Mouse (Mus musculus): ENCODE measurements around the gene Rogdi.
A peak's percentile ranks its signal among the peaks of the same experiment; 100 is the strongest.

Rogdi gene

DNA sequence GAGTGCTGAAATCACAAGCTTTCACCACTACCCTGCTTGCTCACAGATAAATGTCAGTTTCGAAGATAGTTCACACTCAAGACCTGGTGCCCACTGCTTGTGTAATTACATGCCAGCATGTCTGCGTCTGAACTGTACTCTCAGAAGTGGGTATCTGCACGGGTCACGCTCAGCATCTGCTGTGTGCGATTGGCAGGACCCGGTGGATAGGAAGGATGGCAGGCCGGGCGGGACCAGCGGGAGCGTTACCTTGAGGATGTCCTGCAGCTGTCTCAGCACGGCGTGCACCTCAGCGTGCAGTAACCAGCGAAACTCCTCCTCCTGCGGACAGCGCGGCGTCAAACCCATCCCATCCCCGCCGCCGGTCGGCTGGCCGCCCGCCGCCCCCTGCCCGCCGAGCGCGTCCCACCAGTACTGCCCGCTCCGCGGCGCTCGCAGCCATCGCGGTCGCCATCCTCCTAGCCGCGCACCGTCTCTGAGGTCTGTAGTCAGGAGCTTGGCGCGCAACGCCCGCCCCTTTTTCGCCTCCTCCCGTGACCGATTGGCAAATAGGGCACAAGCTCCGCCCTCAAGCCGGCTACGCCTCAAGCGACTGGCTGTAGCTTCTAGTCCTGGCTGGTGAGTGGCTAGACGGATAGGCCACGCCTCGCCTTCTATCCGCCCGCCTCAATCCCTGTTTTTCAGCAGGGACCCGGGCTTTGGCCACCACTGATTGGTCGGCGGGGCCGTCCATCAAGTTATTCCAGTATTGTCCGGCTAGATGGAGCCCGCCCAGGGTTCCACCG, at the start of gene Rogdi:
Gene Rogdi, minus strand, starts transcription at position 500 of the 785 bp plus-strand sequence.
- peak; percentile 100 for DNase-seq

DNA sequence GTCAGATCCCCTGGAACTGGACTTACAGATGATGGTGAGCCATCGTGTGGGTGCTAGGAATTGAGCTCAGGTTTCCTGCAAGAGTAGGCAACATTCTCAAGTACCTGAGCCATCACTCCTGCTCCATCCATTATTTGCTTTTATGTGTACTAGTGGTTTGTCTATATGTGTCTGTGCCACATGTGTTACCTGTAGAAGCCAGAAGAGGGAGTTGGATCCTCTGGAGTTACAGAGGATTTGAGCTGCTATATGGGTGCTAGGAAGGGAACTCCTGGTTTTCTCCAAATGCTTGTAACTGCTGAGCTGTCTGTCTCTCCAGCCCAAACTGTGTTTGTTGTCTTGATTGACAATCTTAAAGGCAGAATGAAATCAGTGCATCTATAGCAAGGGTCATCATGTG, 44.8 kb upstream of the Rogdi start:
- peak; percentile 22 for DNase-seq

GRCm38 (mm10) chr16:5050251-5051110, 37.1 kb upstream of the Rogdi start:
- peak; percentile 90 for DNase-seq

DNA sequence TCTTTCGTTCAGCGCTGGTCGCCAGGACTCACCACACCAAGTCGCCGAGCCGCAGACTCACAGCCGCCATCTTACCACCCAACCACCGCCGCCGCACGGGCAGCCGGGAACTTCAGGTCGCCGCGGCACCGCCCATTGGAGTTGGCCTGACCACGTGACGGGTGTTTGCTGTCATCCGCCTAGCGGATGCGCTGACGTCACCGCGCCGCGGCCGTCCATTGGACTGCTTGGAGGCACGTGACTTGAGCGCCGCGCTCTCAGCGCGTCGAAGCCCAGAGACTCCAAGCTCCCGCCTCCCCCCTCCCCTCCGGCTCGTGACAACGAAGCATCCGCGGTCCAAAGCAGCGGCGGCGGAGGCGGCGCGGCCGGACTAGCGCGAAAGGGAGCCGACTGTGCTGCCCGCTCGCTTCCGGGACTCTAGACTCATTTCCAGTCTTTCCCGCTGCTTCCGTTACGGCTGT, 36.5 kb upstream of the Rogdi start, which contains the start of the genes Glyr1 and Ubn1:
Gene Glyr1, minus strand, starts transcription at position 90 of the 461 bp plus-strand sequence.
Gene Ubn1, plus strand, starts transcription at position 284 of the 461 bp plus-strand sequence.
- peak; percentile 100 for DNase-seq

GRCm38 (mm10) chr16:5049182-5049773, 35.9 kb upstream of the Rogdi start:
- no peak for DNase-seq

DNA sequence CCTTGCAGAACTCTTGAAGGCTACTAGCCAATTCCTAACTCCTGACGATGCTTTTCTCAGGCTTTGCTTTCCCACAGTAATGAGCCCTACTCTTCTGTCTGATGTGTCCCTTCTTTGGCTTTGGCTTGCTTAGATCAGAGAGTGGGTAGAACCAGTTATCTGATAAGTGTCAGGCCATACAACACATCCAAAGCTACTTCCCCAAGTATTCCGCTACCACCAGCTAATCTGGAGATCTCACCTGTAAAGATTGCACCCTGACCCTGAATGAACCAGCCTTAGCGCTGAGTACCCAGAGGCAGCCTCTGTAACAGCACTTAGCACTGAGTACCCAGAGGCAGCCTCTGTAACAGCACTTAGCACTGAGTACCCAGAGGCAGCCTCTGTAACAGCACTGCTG, 32.0 kb upstream of the Rogdi start:
- DNase-seq = no peak

GRCm38 (mm10) chr16:5036649-5037234, 23.4 kb upstream of the Rogdi start:
- peak; percentile 38 for DNase-seq

DNA sequence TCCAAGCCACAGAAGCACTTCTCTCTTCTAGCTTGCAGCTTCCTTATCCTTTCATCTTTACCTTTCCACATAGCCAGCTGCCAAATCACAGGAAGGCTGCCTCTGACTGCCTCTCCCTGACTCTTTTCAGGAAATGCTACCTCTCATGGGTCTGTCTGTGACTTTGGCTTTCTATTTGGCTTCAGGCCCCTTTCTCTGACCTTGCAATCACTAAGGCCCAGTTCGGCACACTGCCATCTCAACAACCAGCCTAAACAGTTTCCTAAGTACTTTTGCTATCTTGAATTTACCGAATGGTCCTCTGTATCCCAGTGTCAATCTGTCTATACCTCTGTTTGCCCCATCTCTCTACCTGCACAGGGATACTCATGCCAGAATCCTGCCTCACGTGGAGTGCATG, 22.2 kb upstream of the Rogdi start:
- no peak for DNase-seq

DNA sequence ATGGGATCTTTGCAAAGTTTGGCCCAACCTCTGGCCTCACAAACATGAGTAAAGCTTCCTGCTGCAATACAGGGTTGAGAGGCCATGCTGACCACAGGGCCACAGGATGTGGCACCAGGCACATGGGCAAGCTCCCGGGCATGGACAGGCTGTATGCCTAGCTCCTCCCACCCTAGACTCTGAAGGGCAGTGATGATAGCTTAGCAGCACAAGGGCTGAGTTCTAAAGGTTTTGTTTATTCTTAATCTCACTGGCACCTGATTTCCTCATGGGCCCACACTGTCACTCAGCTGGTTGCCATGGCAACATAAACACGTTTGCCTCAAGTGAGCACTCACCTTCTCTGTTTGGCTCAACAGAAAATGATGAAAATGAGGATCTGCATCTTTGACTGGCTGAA, 16.5 kb upstream of the Rogdi start:
- no peak for DNase-seq

DNA sequence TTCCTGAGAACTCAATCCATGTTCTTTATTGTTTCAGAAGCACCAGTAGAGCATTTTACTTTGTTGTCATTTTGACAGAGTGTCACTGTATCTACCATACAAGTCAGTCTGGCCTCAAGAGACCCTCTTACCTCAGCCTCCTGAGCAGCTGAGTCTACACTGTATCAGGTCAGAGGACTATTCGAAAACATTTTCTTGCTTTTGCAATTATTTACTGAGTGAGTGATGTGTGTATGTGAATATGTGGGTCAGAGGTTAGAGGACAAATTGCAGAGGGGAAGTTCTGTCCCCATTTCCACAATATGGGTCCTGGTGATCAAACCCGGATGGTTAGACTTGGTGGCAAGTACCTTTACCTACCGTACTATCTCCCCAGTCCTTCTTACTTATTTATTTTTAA, 10.7 kb upstream of the Rogdi start:
- DNase-seq = no peak

DNA sequence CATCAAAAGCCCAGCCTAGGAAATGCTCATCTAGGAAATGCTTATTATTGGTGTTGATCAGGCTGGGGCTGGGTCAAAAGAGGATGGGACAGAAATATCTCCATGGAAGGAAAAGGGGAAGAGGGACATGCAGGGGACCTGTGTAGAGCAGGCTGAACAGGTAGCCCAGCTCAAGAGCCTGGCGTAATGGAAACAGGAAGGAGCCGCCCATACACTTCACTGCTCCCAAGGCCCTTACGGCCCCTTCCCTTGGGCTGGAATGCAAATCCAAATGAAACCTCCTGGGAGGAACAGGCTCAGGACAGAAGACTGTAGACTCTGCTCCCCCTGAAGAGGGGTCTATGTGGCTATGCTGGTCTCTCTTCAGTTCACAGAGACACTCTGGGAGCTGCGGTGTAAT, 1.2 kb upstream of the Rogdi start:
- DNase-seq = peak; percentile 35

DNA sequence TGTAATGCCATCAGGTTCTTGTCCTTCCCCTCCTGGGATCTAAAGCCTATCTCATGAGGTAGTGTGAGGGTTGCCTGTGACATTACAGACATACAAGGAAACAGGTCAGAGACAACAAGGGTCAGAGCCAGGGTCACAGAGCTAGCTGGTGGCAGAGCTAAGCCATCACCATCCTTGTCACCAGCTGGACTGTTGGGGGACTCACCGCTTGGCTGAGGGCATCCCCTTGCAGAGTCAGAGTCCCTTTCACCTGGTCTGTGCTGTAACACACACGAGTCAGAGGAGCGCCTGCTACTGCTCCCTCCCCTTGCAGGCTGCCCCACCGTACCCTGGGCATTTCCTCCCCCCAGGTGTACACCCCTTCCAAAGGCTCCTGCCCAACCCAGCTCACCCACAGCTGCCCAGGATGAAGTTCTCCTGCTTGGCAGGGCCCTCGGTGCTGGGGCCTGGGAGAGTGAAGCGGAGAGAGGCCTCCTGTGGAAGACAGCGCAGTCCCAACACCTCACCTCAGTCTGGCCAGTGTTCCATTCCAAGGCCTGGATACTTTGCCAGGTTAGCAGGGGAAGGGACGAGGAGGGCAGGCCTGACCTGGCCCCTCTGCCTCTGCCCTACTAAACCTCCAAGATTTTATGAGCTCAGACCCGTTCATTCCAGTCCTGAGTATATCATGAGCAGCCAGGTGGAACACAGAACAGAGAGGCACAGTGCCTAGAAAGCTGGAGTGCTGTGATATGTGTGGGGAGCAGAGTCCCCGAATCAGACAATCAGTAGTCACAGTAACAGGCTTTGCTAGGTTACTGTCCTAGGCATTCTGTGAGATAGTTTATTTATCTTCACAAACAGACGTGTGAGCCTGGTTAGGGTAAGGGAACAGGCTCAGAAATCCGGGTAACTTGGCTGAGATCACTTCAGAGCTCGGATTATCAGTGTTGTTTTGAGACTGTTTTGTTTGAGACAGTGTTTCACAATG, 1.0 kb downstream of the Rogdi start:
- no peak for DNase-seq

GRCm38 (mm10) chr16:5011285-5011684, 2.1 kb downstream of the Rogdi start:
- no peak for DNase-seq

GRCm38 (mm10) chr16:5010371-5010935, 2.9 kb downstream of the Rogdi start:
- no peak for DNase-seq

DNA sequence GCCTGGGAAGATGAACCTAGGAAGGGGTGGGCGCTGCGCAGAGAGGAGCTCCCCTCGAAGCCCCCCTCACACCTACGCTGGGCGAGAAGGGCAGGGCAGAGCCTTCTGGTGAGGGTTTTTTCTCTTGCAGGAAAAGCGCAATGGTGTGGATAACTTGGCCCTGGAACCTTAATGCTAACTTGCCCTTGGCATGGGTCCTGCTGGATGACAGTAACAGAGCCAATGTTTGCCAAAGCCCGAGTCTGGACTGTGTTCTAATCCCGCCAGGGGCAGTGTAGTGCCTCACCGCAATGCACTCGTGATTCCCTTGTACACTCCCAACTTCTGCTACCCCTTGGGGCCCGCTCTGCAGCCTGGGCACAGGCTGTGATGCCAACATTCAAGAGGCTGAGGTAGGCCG, 5.3 kb downstream of the Rogdi start:
- no peak for DNase-seq

DNA sequence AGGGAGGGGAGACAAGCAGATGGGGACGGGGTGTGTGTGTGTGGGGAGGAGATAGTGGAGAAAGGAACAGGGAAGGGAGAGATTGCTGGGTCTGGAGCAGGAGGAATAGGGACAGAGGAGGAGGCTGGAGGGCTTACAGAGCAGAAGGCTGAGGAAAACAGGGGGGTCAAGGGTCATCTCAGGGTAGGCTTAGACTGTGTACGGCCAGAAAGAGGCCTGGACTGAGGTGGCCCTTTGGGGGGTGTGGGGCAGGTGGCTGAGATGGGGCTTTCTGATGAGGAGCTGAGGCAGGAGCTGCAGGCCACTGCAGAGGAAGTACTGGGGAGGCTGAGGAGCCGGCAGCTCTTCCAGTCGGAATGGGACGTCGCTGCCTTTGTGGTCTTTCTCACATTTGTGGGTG, 5.9 kb downstream of the Rogdi start:
- DNase-seq = no peak

DNA sequence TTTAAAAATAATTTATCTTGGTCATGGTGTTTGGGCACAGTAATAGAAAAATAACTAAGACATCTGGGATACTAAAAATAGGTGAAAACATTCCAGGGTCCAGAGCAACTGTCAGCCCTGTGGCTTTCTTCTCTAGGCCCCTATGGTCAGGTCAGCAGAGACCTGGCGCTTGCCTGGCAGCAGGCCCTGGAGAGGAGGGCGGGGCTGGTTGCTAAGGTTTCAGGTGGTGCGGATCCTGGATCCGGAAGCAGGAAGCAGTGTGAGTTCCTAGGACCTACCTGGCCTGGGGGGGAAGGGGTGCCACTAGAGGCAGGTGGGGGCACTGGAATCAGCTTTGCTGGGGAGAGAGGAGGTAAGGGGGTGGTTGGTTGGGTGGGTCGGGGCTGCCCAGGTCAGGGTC, 6.3 kb downstream of the Rogdi start, which contains the start of gene Smim22:
Gene Smim22, plus strand, starts transcription at position 222 of the 400 bp plus-strand sequence.
- peak; percentile 75 for DNase-seq

DNA sequence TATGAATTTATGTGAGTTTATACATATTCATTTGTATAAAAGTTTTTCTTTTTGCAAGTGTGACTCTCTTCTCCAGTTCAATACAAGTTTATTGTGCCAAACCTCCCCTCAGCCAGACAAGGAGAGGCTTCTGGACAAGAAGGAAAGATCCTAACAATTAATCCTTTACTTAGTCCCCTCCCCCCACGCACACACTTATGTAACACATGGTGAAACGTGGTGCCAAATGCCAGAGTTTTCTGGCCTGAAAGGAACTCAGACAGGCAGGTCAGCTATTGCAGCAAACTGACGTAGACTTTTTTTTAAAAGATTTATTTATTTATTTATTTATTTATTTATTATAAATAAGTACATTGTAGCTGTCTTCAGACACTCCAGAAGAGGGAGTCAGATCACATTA, 12.7 kb downstream of the Rogdi start:
- DNase-seq = no peak

DNA sequence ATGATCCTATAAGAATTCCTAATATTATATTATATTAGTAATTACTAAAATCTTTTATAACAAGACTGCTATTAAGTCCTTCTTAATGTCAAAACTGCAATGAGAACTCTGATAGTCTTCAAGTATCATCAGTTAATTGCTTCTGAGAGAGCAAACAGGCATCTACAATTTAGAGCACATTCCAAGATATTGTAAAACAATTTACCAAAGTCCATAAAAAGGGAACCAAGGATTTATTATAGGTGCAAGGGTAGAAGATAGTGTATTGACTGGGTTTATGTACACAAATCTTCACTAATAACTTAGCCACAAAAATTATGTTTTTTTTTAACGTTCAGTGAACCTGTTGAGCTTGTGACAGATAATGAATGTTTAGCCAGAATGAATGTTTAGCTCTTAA, 14.4 kb downstream of the Rogdi start:
- DNase-seq = no peak

- DNase-seq = no peak
Measured at GRCm38 (mm10) chr16:4997553-4997952, 15.8 kb downstream of the Rogdi start, which contains the start of gene Sept12. Gene Sept12, minus strand, starts transcription at chr16:4997852.

DNA sequence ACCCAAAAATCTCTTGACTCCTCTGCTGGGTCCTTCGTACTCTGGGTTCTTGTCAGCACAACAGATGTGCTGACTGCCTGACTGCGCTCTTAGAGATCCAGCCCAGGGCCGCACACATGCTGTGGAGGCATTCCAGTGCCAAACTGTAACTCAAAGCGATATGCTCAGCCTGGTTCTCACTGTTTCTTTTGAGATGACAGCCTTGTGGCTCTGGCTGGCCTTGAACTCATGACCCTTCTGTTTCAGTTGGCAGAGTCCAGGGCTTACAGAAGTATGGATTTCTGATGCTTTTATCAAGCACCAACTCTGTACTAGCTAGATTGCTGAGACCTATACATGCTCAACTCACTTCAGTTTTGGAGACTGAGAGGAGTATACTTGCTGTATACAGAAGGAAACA, 20.1 kb downstream of the Rogdi start:
- no peak for DNase-seq

Measured in lung, postnatal 10 days (tissue).